Mouse (Mus musculus): ENCODE results near the gene 0610010F05Rik. TPM values are rescaled to one million over a fixed set of nuclear protein-coding genes. Genes with fewer than 3 reads are reported as not detected.
A peak's percentile ranks its signal among the peaks of the same experiment; 100 is the strongest.
"Not testable (repeated sequence)": the region's sequence is repeated elsewhere in the genome, so short reads cannot be mapped to it uniquely, and the experiment has no call there.

The 0610010F05Rik gene
- 10 to 100 TPM; 66.0 to 69.2 TPM for total RNA-seq (2021)
- long read RNA-seq, full-length matches to known transcripts = 45 of 65 reads
- long read RNA-seq, partial matches to known transcripts = 11 of 65 reads
- long read RNA-seq, other reads (novel, unspliced or antisense) = 9 of 65 reads

GRCm38 (mm10) chr11:23632945-23633878 is at the start of gene 0610010F05Rik:
Gene 0610010F05Rik (minus strand): TSS chr11:23633639.
- DNase-seq (ENCODE audit: low spot score in 2 of 2) = peak; percentile 74 to 83

GRCm38 (mm10) chr11:23682561-23682960 is 49.1 kb upstream of the 0610010F05Rik start:
- no peak for DNase-seq (ENCODE audit: low spot score in 2 of 2)

GRCm38 (mm10) chr11:23680435-23680950 is 47.1 kb upstream of the 0610010F05Rik start:
- no peak for DNase-seq (ENCODE audit: low spot score in 2 of 2)

- DNase-seq (ENCODE audit: low spot score in 2 of 2) = peak; percentile 57 to 69
Observed at GRCm38 (mm10) chr11:23679044-23679642, 45.7 kb upstream of the 0610010F05Rik start.

GRCm38 (mm10) chr11:23676100-23676499 is 42.7 kb upstream of the 0610010F05Rik start:
- DNase-seq (ENCODE audit: low spot score in 2 of 2) = no peak

GRCm38 (mm10) chr11:23672256-23672749 is 38.9 kb upstream of the 0610010F05Rik start:
- DNase-seq (ENCODE audit: low spot score in 2 of 2) = no peak

GRCm38 (mm10) chr11:23667128-23667527 is 33.7 kb upstream of the 0610010F05Rik start:
- no peak for DNase-seq (ENCODE audit: low spot score in 2 of 2)

- no peak for DNase-seq (ENCODE audit: low spot score in 2 of 2)
Observed at GRCm38 (mm10) chr11:23666526-23666925, 33.1 kb upstream of the 0610010F05Rik start.

GRCm38 (mm10) chr11:23665798-23666501 is 32.5 kb upstream of the 0610010F05Rik start, which contains the start of gene Pex13:
Gene Pex13 (minus strand): TSS chr11:23665959.
- DNase-seq (ENCODE audit: low spot score in 2 of 2) = peak; percentile 93 to 94

- no peak for DNase-seq (ENCODE audit: low spot score in 2 of 2)
Observed at GRCm38 (mm10) chr11:23665311-23665786, 31.9 kb upstream of the 0610010F05Rik start, which contains the start of gene Pus10. Gene Pus10 (plus strand): TSS chr11:23665674.

GRCm38 (mm10) chr11:23664232-23664631 is 30.8 kb upstream of the 0610010F05Rik start:
- no peak for DNase-seq (ENCODE audit: low spot score in 2 of 2)

- DNase-seq (ENCODE audit: low spot score in 2 of 2) = no peak
Observed at GRCm38 (mm10) chr11:23657791-23658190, 24.4 kb upstream of the 0610010F05Rik start.

GRCm38 (mm10) chr11:23653666-23654065 is 20.2 kb upstream of the 0610010F05Rik start:
- no peak for DNase-seq (ENCODE audit: low spot score in 2 of 2)

GRCm38 (mm10) chr11:23647835-23648234 is 14.4 kb upstream of the 0610010F05Rik start:
- DNase-seq (ENCODE audit: low spot score in 2 of 2) = no peak

GRCm38 (mm10) chr11:23647431-23647830 is 14.0 kb upstream of the 0610010F05Rik start:
- no peak for DNase-seq (ENCODE audit: low spot score in 2 of 2)

GRCm38 (mm10) chr11:23634573-23634972 is 1.1 kb upstream of the 0610010F05Rik start:
- DNase-seq (ENCODE audit: low spot score in 2 of 2) = no peak

- DNase-seq (ENCODE audit: low spot score in 2 of 2) = no peak
Observed at GRCm38 (mm10) chr11:23633879-23634215, 408 bp upstream of the 0610010F05Rik start.

- no peak for DNase-seq (ENCODE audit: low spot score in 2 of 2)
Observed at GRCm38 (mm10) chr11:23630664-23631063, 2.8 kb downstream of the 0610010F05Rik start.

- no peak for DNase-seq (ENCODE audit: low spot score in 2 of 2)
Observed at GRCm38 (mm10) chr11:23618995-23619394, 14.4 kb downstream of the 0610010F05Rik start.

GRCm38 (mm10) chr11:23614546-23614945 is 18.9 kb downstream of the 0610010F05Rik start:
- DNase-seq (ENCODE audit: low spot score in 2 of 2) = no peak

- DNase-seq (ENCODE audit: low spot score in 2 of 2) = not testable (repeated sequence)
Observed at GRCm38 (mm10) chr11:23607291-23607690, 26.1 kb downstream of the 0610010F05Rik start.
